Mouse (Mus musculus): Measurements from ENCODE around the gene Smarca4. TPM values are rescaled to one million over a fixed set of nuclear protein-coding genes. Genes with fewer than 3 reads are reported as not detected.

Gene Smarca4
- polyA plus RNA-seq, 1 experiment from 2014 or later = 51.1 TPM

GRCm38 (mm10) chr9:21741514-21741913 lies 125.5 kb downstream of the Smarca4 start:
- no peaks in the 10 kb centered on the region for H3K27me3 ChIP-seq (ENCODE audit: control insufficient read depth, insufficient read depth, low read length)
- no peak for ATAC-seq (ENCODE audit: insufficient number of reproducible peaks, insufficient read depth, low FRiP score, low read depth)
- 94% methylated on average over 11 of the region's 11 CpGs for WGBS

GRCm38 (mm10) chr9:21747238-21747774 lies 131.3 kb downstream of the Smarca4 start:
- no peak overlapping the region for H3K4me2 ChIP-seq (ENCODE audit: low read length)
- no peak overlapping the region for H3K9ac ChIP-seq (ENCODE audit: low read length)
- H3K27ac ChIP-seq (replicated peaks in 1 of 2; ENCODE audit: control insufficient read depth in 1 of 2, insufficient read depth in 1 of 2, low read depth in 2 of 2, low read length in 2 of 2) = peak overlapping the region in 1 of 2 experiments; percentile 85; a peak in 2 of 4 replicates
- no peak for ATAC-seq (ENCODE audit: insufficient number of reproducible peaks, insufficient read depth, low FRiP score, low read depth)
- H3K36me3 ChIP-seq (ENCODE audit: control insufficient read depth, insufficient read depth, low read length) = peaks cover 63% of the 10 kb centered on the region
- H3K9me3 ChIP-seq (ENCODE audit: control insufficient read depth, low read length) = no peaks in the 10 kb centered on the region
- H3K27me3 ChIP-seq (ENCODE audit: control insufficient read depth, insufficient read depth, low read length) = no peaks in the 10 kb centered on the region
- WGBS = 86% methylated on average over 3 of the region's 3 CpGs
- peaks cover 19 to 33% of the 10 kb centered on the region in 2 experiments for H3K4me1 ChIP-seq (ENCODE audit: control insufficient read depth in 2 of 2, insufficient read depth in 2 of 2, low read length in 2 of 2)
- H3K4me3 ChIP-seq (ENCODE audit: control insufficient read depth in 1 of 2, insufficient read depth in 1 of 2, low read depth in 1 of 2, low read length in 2 of 2) = no peak overlapping the region

More at GRCm38 (mm10) chr9:21741514-21741913, 125.5 kb downstream of the Smarca4 start:
- H3K4me3 ChIP-seq (ENCODE audit: control insufficient read depth in 1 of 2, insufficient read depth in 1 of 2, low read depth in 1 of 2, low read length in 2 of 2) = no peak overlapping the region
- no peaks in the 10 kb centered on the region for H3K9me3 ChIP-seq (ENCODE audit: control insufficient read depth, low read length)
- peaks cover 0 to 5% of the 10 kb centered on the region in 2 experiments; a peak in 2 of 4 replicates for H3K4me1 ChIP-seq (ENCODE audit: control insufficient read depth in 2 of 2, insufficient read depth in 2 of 2, low read length in 2 of 2)
- peaks cover 95% of the 10 kb centered on the region for H3K36me3 ChIP-seq (ENCODE audit: control insufficient read depth, insufficient read depth, low read length)
- no peak overlapping the region for H3K4me2 ChIP-seq (ENCODE audit: low read length)
- no peak overlapping the region for H3K27ac ChIP-seq (replicated peaks in 1 of 2; ENCODE audit: control insufficient read depth in 1 of 2, insufficient read depth in 1 of 2, low read depth in 2 of 2, low read length in 2 of 2)
- no peak overlapping the region for H3K9ac ChIP-seq (ENCODE audit: low read length)

DNA sequence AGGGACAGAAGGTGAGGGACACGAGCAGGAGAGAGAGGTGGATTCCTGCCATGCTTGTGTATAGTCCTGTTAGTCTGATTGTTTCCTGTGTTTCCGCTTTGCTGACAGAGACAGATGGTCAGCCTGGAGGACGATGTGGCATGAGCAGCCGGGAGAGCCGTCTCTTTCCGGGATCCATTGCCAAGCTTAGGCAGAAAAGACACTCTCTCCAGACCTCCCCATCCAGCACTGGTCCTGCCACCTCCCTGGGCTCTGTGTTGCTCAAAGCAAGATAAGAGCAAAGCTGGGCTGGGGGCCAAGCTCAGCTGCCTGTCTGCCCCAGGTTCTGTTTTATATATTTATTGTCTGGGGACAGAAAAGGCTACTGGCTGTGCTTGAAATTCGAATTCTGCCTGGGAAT lies 132.1 kb downstream of the Smarca4 start:
- Histone ChIP-seq H3K4me2 (ENCODE audit: low read length) (peak overlapping the region; percentile 46), H3K9me3 (ENCODE audit: control insufficient read depth, low read length) (no peaks in the 10 kb centered on the region), H3K27ac (replicated peaks in 1 of 2; ENCODE audit: control insufficient read depth in 1 of 2, insufficient read depth in 1 of 2, low read depth in 2 of 2, low read length in 2 of 2) (peak overlapping the region; percentile 85 to 88), H3K4me1 (ENCODE audit: control insufficient read depth in 2 of 2, insufficient read depth in 2 of 2, low read length in 2 of 2) (peaks cover 22 to 40% of the 10 kb centered on the region in 2 experiments), H3K27me3 (ENCODE audit: control insufficient read depth, insufficient read depth, low read length) (no peaks in the 10 kb centered on the region), H3K4me3 (ENCODE audit: control insufficient read depth in 1 of 2, insufficient read depth in 1 of 2, low read depth in 1 of 2, low read length in 2 of 2) (no peak overlapping the region), H3K36me3 (ENCODE audit: control insufficient read depth, insufficient read depth, low read length) (peaks cover 56% of the 10 kb centered on the region), H3K9ac (ENCODE audit: low read length) (peak overlapping the region; percentile 45; the same call in 1 of the 2 replicates)
- WGBS = 5% methylated on average over 7 of the region's 7 CpGs
- ATAC-seq (ENCODE audit: insufficient number of reproducible peaks, insufficient read depth, low FRiP score, low read depth) = peak; percentile 79

DNA sequence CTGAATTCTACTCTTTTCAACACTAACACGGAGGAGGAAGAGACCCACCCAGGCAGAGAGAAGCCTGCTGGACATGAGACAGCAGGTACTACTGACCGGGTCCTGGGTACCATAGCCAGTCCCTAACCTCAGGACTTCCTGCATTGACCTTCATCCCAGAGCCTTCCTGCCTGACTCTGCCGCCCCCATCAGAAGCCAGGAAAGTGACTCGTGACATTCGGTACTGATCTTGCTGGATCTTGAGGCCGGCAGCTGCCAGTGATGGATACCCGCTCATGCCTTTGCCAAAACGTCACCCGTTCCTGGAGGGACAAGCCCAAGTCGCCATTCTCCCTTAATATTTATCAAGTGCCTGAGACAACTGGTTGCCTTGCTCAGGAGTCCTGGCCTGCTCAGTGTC lies 132.5 kb downstream of the Smarca4 start:
- Histone ChIP-seq H3K9me3 (ENCODE audit: control insufficient read depth, low read length) (no peaks in the 10 kb centered on the region), H3K27ac (replicated peaks in 1 of 2; ENCODE audit: control insufficient read depth in 1 of 2, insufficient read depth in 1 of 2, low read depth in 2 of 2, low read length in 2 of 2) (peak overlapping the region; percentile 85 to 88), H3K9ac (ENCODE audit: low read length) (no peak overlapping the region), H3K4me3 (ENCODE audit: control insufficient read depth in 1 of 2, insufficient read depth in 1 of 2, low read depth in 1 of 2, low read length in 2 of 2) (no peak overlapping the region), H3K27me3 (ENCODE audit: control insufficient read depth, insufficient read depth, low read length) (no peaks in the 10 kb centered on the region), H3K4me2 (ENCODE audit: low read length) (0 out of 2 replicates have a peak overlapping the region, but pooled peaks have one; percentile 46), H3K4me1 (ENCODE audit: control insufficient read depth in 2 of 2, insufficient read depth in 2 of 2, low read length in 2 of 2) (peaks cover 25 to 43% of the 10 kb centered on the region in 2 experiments), H3K36me3 (ENCODE audit: control insufficient read depth, insufficient read depth, low read length) (peaks cover 54% of the 10 kb centered on the region)
- ATAC-seq (ENCODE audit: insufficient number of reproducible peaks, insufficient read depth, low FRiP score, low read depth) = no peak
- 71% methylated on average over 10 of the region's 10 CpGs for WGBS

DNA sequence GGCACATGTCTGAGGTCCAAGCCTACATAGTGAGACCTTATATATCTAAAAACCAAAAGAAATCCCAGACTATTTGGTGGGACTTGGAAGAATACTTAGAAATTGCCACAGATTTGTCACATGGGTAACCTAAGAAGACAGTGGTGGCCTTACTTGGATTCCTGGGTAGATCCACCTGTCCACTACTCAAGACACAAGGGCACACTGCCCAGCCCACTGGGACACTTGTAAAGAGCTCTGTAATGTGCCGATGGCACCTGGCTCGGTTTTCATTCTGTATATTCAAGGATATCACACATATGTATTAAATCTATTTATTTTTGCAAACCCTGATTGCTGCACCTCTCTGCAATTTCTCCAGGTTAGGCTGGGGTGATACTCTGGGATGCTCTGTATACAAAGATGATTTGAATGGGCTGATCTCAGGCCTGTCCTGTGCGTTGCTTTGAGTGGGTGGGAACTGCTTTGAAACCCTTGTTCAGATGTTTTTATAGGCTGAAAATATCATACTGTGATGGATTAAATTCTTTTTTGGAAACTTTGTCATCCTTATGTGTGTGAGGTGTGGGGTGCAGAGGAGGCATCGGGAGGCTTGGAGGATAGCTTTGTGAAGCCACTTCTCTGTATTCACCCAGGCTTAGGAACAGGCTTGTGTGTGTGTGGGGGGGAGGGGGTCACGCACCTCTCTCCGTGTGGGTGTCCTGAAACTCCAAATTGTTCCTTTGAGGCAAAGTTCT lies 133.6 kb downstream of the Smarca4 start:
- no peaks in the 10 kb centered on the region for H3K27me3 ChIP-seq (ENCODE audit: control insufficient read depth, insufficient read depth, low read length)
- H3K4me2 ChIP-seq (ENCODE audit: low read length) = no peak overlapping the region
- H3K9ac ChIP-seq (ENCODE audit: low read length) = no peak overlapping the region
- H3K36me3 ChIP-seq (ENCODE audit: control insufficient read depth, insufficient read depth, low read length) = peaks cover 48% of the 10 kb centered on the region
- H3K4me1 ChIP-seq (ENCODE audit: control insufficient read depth in 2 of 2, insufficient read depth in 2 of 2, low read length in 2 of 2) = peaks cover 35 to 54% of the 10 kb centered on the region in 2 experiments
- no peaks in the 10 kb centered on the region for H3K9me3 ChIP-seq (ENCODE audit: control insufficient read depth, low read length)
- no peak for ATAC-seq (ENCODE audit: insufficient number of reproducible peaks, insufficient read depth, low FRiP score, low read depth)
- no peak overlapping the region for H3K27ac ChIP-seq (replicated peaks in 1 of 2; ENCODE audit: control insufficient read depth in 1 of 2, insufficient read depth in 1 of 2, low read depth in 2 of 2, low read length in 2 of 2)
- no peak overlapping the region for H3K4me3 ChIP-seq (ENCODE audit: control insufficient read depth in 1 of 2, insufficient read depth in 1 of 2, low read depth in 1 of 2, low read length in 2 of 2)
- 92% methylated on average over 6 of the region's 6 CpGs for WGBS

GRCm38 (mm10) chr9:21750370-21750769 lies 134.4 kb downstream of the Smarca4 start:
- Histone ChIP-seq H3K36me3 (ENCODE audit: control insufficient read depth, insufficient read depth, low read length) (peaks cover 45% of the 10 kb centered on the region), H3K9me3 (ENCODE audit: control insufficient read depth, low read length) (no peaks in the 10 kb centered on the region), H3K4me1 (ENCODE audit: control insufficient read depth in 2 of 2, insufficient read depth in 2 of 2, low read length in 2 of 2) (peaks cover 39 to 59% of the 10 kb centered on the region in 2 experiments), H3K27me3 (ENCODE audit: control insufficient read depth, insufficient read depth, low read length) (no peaks in the 10 kb centered on the region), H3K27ac (replicated peaks in 1 of 2; ENCODE audit: control insufficient read depth in 1 of 2, insufficient read depth in 1 of 2, low read depth in 2 of 2, low read length in 2 of 2) (no peak overlapping the region), H3K9ac (ENCODE audit: low read length) (no peak overlapping the region), H3K4me2 (ENCODE audit: low read length) (no peak overlapping the region), H3K4me3 (ENCODE audit: control insufficient read depth in 1 of 2, insufficient read depth in 1 of 2, low read depth in 1 of 2, low read length in 2 of 2) (no peak overlapping the region)
- ATAC-seq (ENCODE audit: insufficient number of reproducible peaks, insufficient read depth, low FRiP score, low read depth) = no peak
- WGBS = 83% methylated on average over 3 of the region's 3 CpGs

GRCm38 (mm10) chr9:21751347-21751746 lies 135.4 kb downstream of the Smarca4 start:
- WGBS = 51% methylated on average over 6 of the region's 6 CpGs
- Histone ChIP-seq H3K4me1 (ENCODE audit: control insufficient read depth in 2 of 2, insufficient read depth in 2 of 2, low read length in 2 of 2) (peaks cover 39 to 59% of the 10 kb centered on the region in 2 experiments), H3K27ac (replicated peaks in 1 of 2; ENCODE audit: control insufficient read depth in 1 of 2, insufficient read depth in 1 of 2, low read depth in 2 of 2, low read length in 2 of 2) (peak overlapping the region; percentile 6 to 28; a peak in 1 of 4 replicates)

More at GRCm38 (mm10) chr9:21751347-21751746, 135.4 kb downstream of the Smarca4 start:
- peaks cover 44% of the 10 kb centered on the region for H3K36me3 ChIP-seq (ENCODE audit: control insufficient read depth, insufficient read depth, low read length)
- ATAC-seq (ENCODE audit: insufficient number of reproducible peaks, insufficient read depth, low FRiP score, low read depth) = no peak
- no peak overlapping the region for H3K9ac ChIP-seq (ENCODE audit: low read length)
- no peak overlapping the region for H3K4me2 ChIP-seq (ENCODE audit: low read length)
- no peak overlapping the region for H3K4me3 ChIP-seq (ENCODE audit: control insufficient read depth in 1 of 2, insufficient read depth in 1 of 2, low read depth in 1 of 2, low read length in 2 of 2)
- no peaks in the 10 kb centered on the region for H3K9me3 ChIP-seq (ENCODE audit: control insufficient read depth, low read length)
- H3K27me3 ChIP-seq (ENCODE audit: control insufficient read depth, insufficient read depth, low read length) = no peaks in the 10 kb centered on the region

Measured in heart, embryonic 14.5 days (tissue).